14 mouse cellular contexts compared by ENCODE assay signal in genomic region chr17:12712993-12713392, GRCm38 (mm10). TPM values are rescaled to one million over a fixed set of nuclear protein-coding genes. Genes with fewer than 3 reads are reported as not detected.
"Had no signal": no experiment of that assay in that cellular context is flagged by ENCODE, and none has a peak within 500 bp of the region (broad histone marks: within the 10 kb centered on the region; RNA-seq: fewer than 3 reads in every experiment).

No protein-coding gene starts in this region.

- H3K4me2 ChIP-seq: limb, embryonic 13.5 days; liver, embryonic 11.5 days; liver, embryonic 15.5 days; midbrain, embryonic 13.5 days; stomach, embryonic 15.5 days had no signal

- ATAC-seq: inflammation-experienced regulatory T-cells, adult 6 months; midbrain, embryonic 13.5 days had no signal

- H3K4me1 ChIP-seq: midbrain, embryonic 13.5 days had no signal

- H3K9ac ChIP-seq: limb, embryonic 13.5 days; liver, embryonic 15.5 days; midbrain, embryonic 13.5 days; stomach, embryonic 15.5 days had no signal

- DNase-seq: kidney, adult 18-20 months; kidney, postnatal 10 days; kidney, postnatal 4 days; lung, postnatal 14 days; right cerebral cortex, postnatal 14 days; thymus, postnatal 4 days had no signal

- H3K27me3 ChIP-seq: limb, embryonic 13.5 days; liver, embryonic 15.5 days; midbrain, embryonic 13.5 days; stomach, embryonic 15.5 days had no signal

- H3K27ac ChIP-seq: limb, embryonic 13.5 days; liver, embryonic 15.5 days; midbrain, embryonic 13.5 days had no signal

- H3K9me3 ChIP-seq: limb, embryonic 13.5 days; liver, embryonic 15.5 days; midbrain, embryonic 13.5 days; stomach, embryonic 15.5 days had no signal

- H3K4me3 ChIP-seq: limb, embryonic 13.5 days; liver, embryonic 15.5 days; midbrain, embryonic 13.5 days; stomach, embryonic 15.5 days had no signal

RNA-seq across cellular contexts. Expression of gene Slc22a1, which starts 37.4 kb away (rescaled TPM):
- polyA plus RNA-seq: midbrain, embryonic 13.5 days; midbrain, postnatal 0 days; neural tube, embryonic 14.5 days had no signal
